Mouse (Mus musculus) olfactory bulb, adult 2 months (tissue): ENCODE results near the gene Pde6d. TPM values are rescaled to one million over a fixed set of nuclear protein-coding genes. Genes with fewer than 3 reads are reported as not detected.
A peak's percentile ranks its signal among the peaks of the same experiment; 100 is the strongest.

Experiments
- H3K27ac ChIP-seq: fragments of 200-500 bp; 2 replicates; pipeline ENCODE4 v1.5.1; 2012; ENCODE audit warnings: low read depth, low read length; ENCODE audit not compliant: insufficient read depth
- H3K4me1 ChIP-seq: fragments of 200-500 bp; 2 replicates; pipeline ENCODE4 v1.6.1; 2012; ENCODE audit warnings: low read length; ENCODE audit not compliant: control insufficient read depth, insufficient read depth
- H3K4me3 ChIP-seq: fragments of 200-500 bp; 2 replicates; pipeline ENCODE4 v1.5.1; 2012; ENCODE audit warnings: mild to moderate bottlenecking, low read depth, low read length, moderate library complexity; ENCODE audit not compliant: insufficient read depth
- CTCF ChIP-seq: fragments of 200-500 bp; IDR thresholded peaks from 2 replicates; pipeline ENCODE4 v1.5.1; 2012; ENCODE audit warnings: low read depth, mild to moderate bottlenecking, low read length, moderate library complexity; ENCODE audit not compliant: insufficient read depth
- POLR2A ChIP-seq: fragments of 200-500 bp; IDR thresholded peaks from 2 replicates; pipeline ENCODE4 v1.6.1; 2012; ENCODE audit warnings: mild to moderate bottlenecking, low read depth, low read length, moderate library complexity; ENCODE audit not compliant: insufficient read depth
- WGBS: fragments of 180-500 bp; shearing (Covaris S2); methylation state at CpG from one replicate; pipeline ENCODE4 v1.1.7; 2018; 5-methylcytosine and 5-hydroxymethylcytosine counted together
- polyA plus RNA-seq: library from polyadenylated mRNA; stranded (reverse); fragments of >200 nt; gene quantifications from 2 replicates; pipeline ENCODE4 v1.2.4, GENCODE M21; 2012; ENCODE audit warnings: low replicate concordance; ENCODE audit not compliant: missing spikeins, insufficient read depth, insufficient read length

Gene Pde6d
- polyA plus RNA-seq, 1 experiment: not detected

- H3K27ac ChIP-seq: peak overlapping the region; percentile 91
- peak; percentile 60 for TF ChIP-seq POLR2A
- TF ChIP-seq CTCF: peak; percentile 73
These were observed 78.3 kb downstream of the Pde6d start for GRCm38 (mm10) chr1:86503906-86504696.

GRCm38 (mm10) chr1:86503165-86503747, 79.2 kb downstream of the Pde6d start:
- Histone ChIP-seq H3K27ac (peak overlapping the region; percentile 85), H3K4me1 (peaks cover 36% of the 10 kb centered on the region), H3K4me3 (peak overlapping the region; percentile 73; the same call in 1 of the 2 replicates)
- WGBS: 67% methylated on average over 16 of the region's 16 CpGs
- TF ChIP-seq POLR2A (no peak), CTCF (no peak)

More at GRCm38 (mm10) chr1:86503906-86504696, 78.3 kb downstream of the Pde6d start:
- H3K4me3 ChIP-seq: peak overlapping the region; percentile 73
- WGBS: under 1% methylated on average over 64 of the region's 64 CpGs
- H3K4me1 ChIP-seq: peaks cover 36% of the 10 kb centered on the region

- peaks cover 36% of the 10 kb centered on the region for H3K4me1 ChIP-seq
- WGBS: 41% methylated on average over 16 of the region's 17 CpGs
- H3K27ac ChIP-seq: 0 out of 2 replicates have a peak overlapping the region, but pooled peaks have one; percentile 15
- TF ChIP-seq POLR2A (no peak), CTCF (no peak)
- H3K4me3 ChIP-seq: no peak overlapping the region
These were observed 80.0 kb downstream of the Pde6d start for GRCm38 (mm10) chr1:86502221-86503048.

- TF ChIP-seq POLR2A (no peak), CTCF (peak; percentile 69)
- Histone ChIP-seq H3K27ac (no peak overlapping the region), H3K4me3 (no peak overlapping the region), H3K4me1 (peaks cover 35% of the 10 kb centered on the region)
- 0% methylated on average over 4 of the region's 4 CpGs for WGBS
These were observed 80.9 kb downstream of the Pde6d start for GRCm38 (mm10) chr1:86501559-86501958.

GRCm38 (mm10) chr1:86501114-86501532, 81.3 kb downstream of the Pde6d start:
- Histone ChIP-seq H3K4me1 (peaks cover 32% of the 10 kb centered on the region), H3K4me3 (no peak overlapping the region), H3K27ac (no peak overlapping the region)
- 17% methylated on average over 6 of the region's 6 CpGs for WGBS
- TF ChIP-seq POLR2A (no peak), CTCF (peak; percentile 20; the same call in 1 of the 2 replicates)

GRCm38 (mm10) chr1:86500681-86501080, 81.7 kb downstream of the Pde6d start:
- Histone ChIP-seq H3K27ac (no peak overlapping the region), H3K4me3 (no peak overlapping the region), H3K4me1 (peaks cover 31% of the 10 kb centered on the region)
- WGBS: 80% methylated on average over 4 of the region's 4 CpGs
- TF ChIP-seq POLR2A: no peak
- no peak for TF ChIP-seq CTCF

- no peak overlapping the region for H3K27ac ChIP-seq
- TF ChIP-seq POLR2A (no peak), CTCF (peak; percentile 66)
These were observed 82.5 kb downstream of the Pde6d start for GRCm38 (mm10) chr1:86499903-86500302.

GRCm38 (mm10) chr1:86498611-86499010, 83.8 kb downstream of the Pde6d start:
- WGBS: 81% methylated on average over 1 of the region's 1 CpGs
- no peak overlapping the region for H3K27ac ChIP-seq
- TF ChIP-seq POLR2A (no peak), CTCF (no peak)
- H3K4me1 ChIP-seq: peaks cover 15% of the 10 kb centered on the region
- H3K4me3 ChIP-seq: no peak overlapping the region

More at GRCm38 (mm10) chr1:86499903-86500302, 82.5 kb downstream of the Pde6d start:
- H3K4me3 ChIP-seq: no peak overlapping the region
- 45% methylated on average over 3 of the region's 3 CpGs for WGBS
- peaks cover 24% of the 10 kb centered on the region for H3K4me1 ChIP-seq
